Mouse (Mus musculus): ENCODE measurements around the gene Dlx4. TPM values are rescaled to one million over a fixed set of nuclear protein-coding genes. Genes with fewer than 3 reads are reported as not detected.

Gene Dlx4
- total RNA-seq, 2 experiments from 2014 or later: not detected

DNA sequence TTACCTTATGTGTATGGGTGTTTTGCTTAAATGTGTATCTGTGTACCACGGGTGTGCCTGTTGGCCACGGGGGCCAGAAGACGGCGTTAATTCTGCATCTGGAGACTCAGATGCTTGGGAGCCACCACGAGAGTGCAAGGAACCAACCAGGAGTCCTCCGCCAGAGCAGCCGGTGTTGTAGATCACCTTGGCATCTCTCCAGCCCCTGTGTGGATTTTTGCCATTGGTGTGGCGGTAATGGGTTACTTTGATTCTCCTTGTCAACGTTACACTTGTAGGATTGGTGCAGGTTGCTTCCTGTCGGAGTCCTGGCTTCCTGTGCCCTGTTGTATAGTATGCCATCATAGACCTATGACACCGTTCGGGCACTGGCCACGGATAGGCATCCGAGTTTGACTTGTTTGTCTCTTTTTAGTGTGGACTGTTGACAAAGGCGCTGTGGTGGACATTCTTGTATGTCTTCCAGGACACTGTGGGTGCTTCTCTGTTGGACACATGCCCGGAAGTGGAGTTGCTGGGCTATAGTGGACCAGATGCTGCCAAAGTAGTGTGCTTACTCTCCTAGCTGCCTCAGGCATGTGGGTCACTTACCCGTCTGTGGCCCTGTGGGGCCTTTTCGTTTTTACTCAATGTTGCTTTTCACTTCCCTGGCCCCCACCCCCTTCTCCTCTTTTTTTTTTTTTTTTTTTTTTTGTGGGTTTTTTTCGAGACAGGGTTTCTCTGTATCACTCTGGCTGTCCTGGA lies 43.7 kb downstream of the Dlx4 start:
- no peak for DNase-seq

DNA sequence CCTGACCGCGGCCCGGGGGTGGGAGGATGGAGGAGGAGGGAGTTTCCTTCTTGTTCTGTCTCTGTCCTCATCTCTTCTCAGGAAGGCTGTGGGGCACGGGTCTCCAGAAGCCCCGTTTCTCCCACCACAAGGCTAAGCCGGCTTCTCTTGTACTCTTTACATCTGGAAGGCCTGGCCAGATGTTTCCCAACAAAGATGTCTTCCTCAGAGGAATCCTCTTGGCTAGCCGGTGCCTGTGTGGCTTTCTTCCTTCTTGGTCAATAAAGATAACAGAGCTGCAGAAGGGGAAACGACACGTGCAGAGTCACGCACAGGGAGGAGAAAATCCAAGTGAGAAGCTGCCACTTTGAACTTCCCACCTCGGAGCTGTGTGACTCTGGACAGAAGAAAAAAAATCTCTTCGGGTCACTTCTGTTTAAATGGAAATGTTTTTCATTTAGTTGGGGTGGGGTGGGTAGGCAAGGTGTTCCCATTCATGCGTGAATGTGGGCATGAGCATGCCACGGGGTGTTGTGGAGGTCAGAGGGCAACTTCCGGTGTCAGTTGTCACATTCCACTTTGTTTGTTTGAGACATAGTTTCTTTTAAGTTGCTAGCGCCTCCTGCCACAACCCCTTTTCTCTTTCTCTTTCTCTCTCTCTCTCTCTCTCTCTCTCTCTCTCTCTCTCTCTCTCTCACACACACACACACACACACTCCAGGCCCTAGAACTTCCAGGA lies 44.8 kb downstream of the Dlx4 start:
- no peak for DNase-seq

DNA sequence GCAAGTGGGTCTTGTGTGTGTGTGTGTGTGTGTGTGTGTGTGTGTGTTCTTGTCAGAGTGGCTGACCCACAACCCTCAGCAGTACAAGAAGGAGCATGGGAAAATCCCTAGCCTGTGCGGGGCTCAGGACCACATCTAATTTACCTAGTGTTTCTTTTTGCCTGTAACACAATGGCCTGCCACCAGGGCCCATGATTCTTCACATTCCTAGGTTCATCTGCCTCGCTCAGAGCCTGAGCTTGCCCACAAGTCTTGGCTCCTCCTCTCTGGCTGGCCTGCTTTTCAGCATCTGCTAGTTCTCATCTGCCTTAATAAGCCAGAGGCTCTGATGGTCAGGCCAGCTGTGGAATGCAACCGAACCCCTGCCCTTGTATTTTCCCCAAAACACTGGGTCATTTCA lies 45.7 kb downstream of the Dlx4 start:
- DNase-seq: no peak

DNA sequence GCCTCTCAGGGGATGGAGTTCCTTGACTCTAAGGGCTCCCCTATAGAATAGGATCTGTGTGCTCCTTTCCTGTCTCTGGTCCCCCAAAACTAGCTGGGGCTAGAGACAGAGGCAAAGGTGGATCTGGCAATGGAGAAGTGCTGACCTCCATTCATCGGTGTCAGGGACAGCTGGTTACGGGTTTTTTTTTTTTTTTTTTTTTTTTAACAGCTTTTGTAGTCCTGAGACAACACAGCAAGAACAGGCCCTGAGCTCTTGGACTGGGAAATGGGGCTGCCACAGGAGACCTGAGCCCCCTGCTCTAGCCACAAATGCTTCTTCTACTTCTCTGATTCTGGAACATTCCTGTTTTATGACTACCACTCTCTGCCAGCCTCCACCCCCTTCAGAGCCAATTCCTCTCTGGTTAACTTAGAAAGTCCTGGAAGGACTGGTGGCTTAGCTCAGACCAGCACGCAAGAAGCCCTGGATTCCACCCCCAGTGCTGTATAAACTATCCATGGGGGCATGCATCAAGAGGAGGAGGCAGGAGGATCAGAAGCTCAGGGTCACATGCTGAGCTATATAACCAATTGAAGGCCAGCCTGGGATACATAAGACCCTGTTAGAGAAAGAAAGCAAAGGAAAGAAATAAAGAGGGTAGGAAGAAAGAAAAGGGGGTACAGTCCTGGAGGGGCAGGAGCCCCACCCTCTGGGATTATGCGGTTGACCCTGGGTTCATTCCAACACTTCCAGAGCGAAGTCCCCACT lies 47.5 kb downstream of the Dlx4 start:
- no peak for DNase-seq

- no peak for DNase-seq
Measured at GRCm38 (mm10) chr11:95097889-95098288, 48.2 kb downstream of the Dlx4 start.

DNA sequence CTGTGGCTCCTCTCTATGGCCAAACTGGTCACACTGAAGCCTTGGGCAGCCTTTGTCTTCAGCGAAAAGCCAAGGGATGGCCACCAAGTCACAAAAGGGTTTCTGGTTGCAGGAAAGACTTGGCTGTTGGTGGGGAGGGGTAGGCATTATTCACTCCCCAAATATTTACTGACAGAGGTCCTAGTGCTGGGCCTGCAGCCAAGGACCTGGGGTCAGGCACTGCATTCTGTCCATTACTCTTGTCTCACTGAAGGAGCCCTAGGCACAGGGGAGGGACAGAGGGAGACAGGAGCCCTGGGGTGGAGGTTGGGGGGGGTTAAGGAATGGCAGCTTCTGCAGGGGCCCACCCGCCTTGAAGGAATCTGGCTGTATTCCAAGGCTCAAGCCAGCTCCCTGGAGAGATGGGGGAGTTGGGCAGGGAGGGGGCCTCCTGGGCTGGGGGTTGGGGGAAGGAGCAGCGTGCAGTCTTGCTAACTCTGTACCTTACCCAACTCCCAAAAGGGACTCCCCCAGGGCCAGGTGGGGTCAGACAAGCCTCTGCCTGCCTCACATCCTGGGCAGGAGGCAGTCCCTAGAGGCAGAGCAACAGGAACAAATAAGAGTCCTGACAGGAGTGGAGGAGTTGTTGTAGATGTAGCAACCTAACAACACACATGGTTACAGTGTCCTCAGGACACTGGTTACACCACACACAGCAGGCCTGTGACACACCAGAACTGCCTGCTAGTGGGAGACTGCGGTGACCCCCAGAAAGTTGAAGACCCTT lies 49.3 kb downstream of the Dlx4 start:
- DNase-seq: no peak

- no peak for DNase-seq
Measured at GRCm38 (mm10) chr11:95095596-95095995, 50.5 kb downstream of the Dlx4 start.

DNA sequence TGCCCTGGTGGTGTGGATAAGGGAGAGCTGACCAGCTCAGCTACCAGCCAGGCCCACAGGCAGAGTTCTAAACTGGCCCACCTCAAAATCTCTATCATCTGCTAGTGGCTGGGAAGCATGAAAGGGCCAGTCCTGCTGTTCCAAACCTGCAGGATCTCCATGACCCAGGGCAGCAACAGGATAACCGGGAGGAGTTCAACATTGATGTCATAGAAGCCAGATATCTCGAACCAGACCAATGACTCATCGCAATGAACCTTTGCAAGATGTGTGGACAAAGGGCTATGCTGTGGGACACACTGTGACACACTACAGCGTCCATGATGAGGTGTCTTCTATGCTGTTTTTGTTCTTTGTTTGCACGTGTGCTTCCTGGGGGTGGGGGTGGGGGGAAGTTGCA lies 53.0 kb downstream of the Dlx4 start:
- DNase-seq: no peak

Other genes starting within 250 kb of the Dlx4 start
- 100 to 1,000 TPM; 861 to 965 TPM for gene Col1a1, start 210.0 kb downstream of the Dlx4 start, total RNA-seq (2021)
- gene Hils1, start 178.7 kb downstream of the Dlx4 start, total RNA-seq (2021): not detected
- gene Sgca, start 169.9 kb downstream of the Dlx4 start, total RNA-seq (2021): 10 to 100 TPM; 67.0 to 89.1 TPM
- gene Ppp1r9b, start 155.2 kb downstream of the Dlx4 start, total RNA-seq (2021): 10 to 100 TPM; 45.3 to 46.3 TPM
- 1 to 10 TPM; 9.1 to 9.5 TPM for gene Samd14, start 136.4 kb downstream of the Dlx4 start, total RNA-seq (2021)
- 100 to 1,000 TPM; 178 to 200 TPM for gene Pdk2, start 104.9 kb downstream of the Dlx4 start, total RNA-seq (2021)
- gene Itga3, start 69.5 kb downstream of the Dlx4 start, total RNA-seq (2021): 10 to 100 TPM; 16.1 to 16.4 TPM
- gene Dlx3, start 26.1 kb downstream of the Dlx4 start, total RNA-seq (2021): not detected
- not detected for gene Tac4, start 115.3 kb upstream of the Dlx4 start, total RNA-seq (2021)
- gene Kat7, start 164.0 kb upstream of the Dlx4 start, total RNA-seq (2021): 10 to 100 TPM; 52.9 to 54.3 TPM
- 10 to 100 TPM in 1 of 2 experiments, 1 to 10 TPM in 1; 8.4 to 11.5 TPM for gene Fam117a, start 190.8 kb upstream of the Dlx4 start, total RNA-seq (2021)
- gene Slc35b1, start 238.4 kb upstream of the Dlx4 start, total RNA-seq (2021): 10 to 100 TPM; 57.1 to 60.5 TPM

All from heart, postnatal 4 days (tissue).